Mouse (Mus musculus) yolk sac, embryonic 10.5 days (tissue): ENCODE results near the gene Ctnnbl1.

Experiments
- DNase-seq: peaks from one replicate; pipeline ENCODE4 v3.0.0-alpha.2; 2017; ENCODE audit warnings: low spot score

Ctnnbl1 gene

GRCm38 (mm10) chr2:157793851-157794332 lies 56.7 kb downstream of the Ctnnbl1 start:
- no peak for DNase-seq

- DNase-seq: no peak
These were observed 58.6 kb downstream of the Ctnnbl1 start for GRCm38 (mm10) chr2:157795627-157796423.

GRCm38 (mm10) chr2:157799533-157799932 lies 62.3 kb downstream of the Ctnnbl1 start:
- no peak for DNase-seq

- no peak for DNase-seq
These were observed 63.1 kb downstream of the Ctnnbl1 start for GRCm38 (mm10) chr2:157800288-157800687.

GRCm38 (mm10) chr2:157800746-157801501 lies 63.7 kb downstream of the Ctnnbl1 start:
- no peak for DNase-seq

GRCm38 (mm10) chr2:157801505-157802357 lies 64.5 kb downstream of the Ctnnbl1 start:
- DNase-seq: no peak

GRCm38 (mm10) chr2:157802666-157803065 lies 65.5 kb downstream of the Ctnnbl1 start:
- no peak for DNase-seq

- no peak for DNase-seq
These were observed 67.2 kb downstream of the Ctnnbl1 start for GRCm38 (mm10) chr2:157804388-157804787.

GRCm38 (mm10) chr2:157805091-157805490 lies 67.9 kb downstream of the Ctnnbl1 start:
- DNase-seq: no peak

GRCm38 (mm10) chr2:157807076-157807475 lies 69.9 kb downstream of the Ctnnbl1 start:
- DNase-seq: no peak

- DNase-seq: no peak
These were observed 70.6 kb downstream of the Ctnnbl1 start for GRCm38 (mm10) chr2:157807621-157808367.

GRCm38 (mm10) chr2:157808368-157808923 lies 71.2 kb downstream of the Ctnnbl1 start:
- no peak for DNase-seq

GRCm38 (mm10) chr2:157809341-157809740 lies 72.1 kb downstream of the Ctnnbl1 start:
- DNase-seq: no peak

GRCm38 (mm10) chr2:157810749-157811148 lies 73.5 kb downstream of the Ctnnbl1 start:
- DNase-seq: no peak

GRCm38 (mm10) chr2:157813121-157813520 lies 75.9 kb downstream of the Ctnnbl1 start:
- no peak for DNase-seq

- DNase-seq: no peak
These were observed 77.1 kb downstream of the Ctnnbl1 start for GRCm38 (mm10) chr2:157814116-157814964.

GRCm38 (mm10) chr2:157814965-157815283 lies 77.7 kb downstream of the Ctnnbl1 start:
- DNase-seq: no peak

- no peak for DNase-seq
These were observed 80.5 kb downstream of the Ctnnbl1 start for GRCm38 (mm10) chr2:157817672-157818071.

GRCm38 (mm10) chr2:157818576-157819320 lies 81.5 kb downstream of the Ctnnbl1 start:
- no peak for DNase-seq

- no peak for DNase-seq
These were observed 82.2 kb downstream of the Ctnnbl1 start for GRCm38 (mm10) chr2:157819401-157819800.
